8 mouse cellular contexts compared by ENCODE assay signal in the genomic region with DNA sequence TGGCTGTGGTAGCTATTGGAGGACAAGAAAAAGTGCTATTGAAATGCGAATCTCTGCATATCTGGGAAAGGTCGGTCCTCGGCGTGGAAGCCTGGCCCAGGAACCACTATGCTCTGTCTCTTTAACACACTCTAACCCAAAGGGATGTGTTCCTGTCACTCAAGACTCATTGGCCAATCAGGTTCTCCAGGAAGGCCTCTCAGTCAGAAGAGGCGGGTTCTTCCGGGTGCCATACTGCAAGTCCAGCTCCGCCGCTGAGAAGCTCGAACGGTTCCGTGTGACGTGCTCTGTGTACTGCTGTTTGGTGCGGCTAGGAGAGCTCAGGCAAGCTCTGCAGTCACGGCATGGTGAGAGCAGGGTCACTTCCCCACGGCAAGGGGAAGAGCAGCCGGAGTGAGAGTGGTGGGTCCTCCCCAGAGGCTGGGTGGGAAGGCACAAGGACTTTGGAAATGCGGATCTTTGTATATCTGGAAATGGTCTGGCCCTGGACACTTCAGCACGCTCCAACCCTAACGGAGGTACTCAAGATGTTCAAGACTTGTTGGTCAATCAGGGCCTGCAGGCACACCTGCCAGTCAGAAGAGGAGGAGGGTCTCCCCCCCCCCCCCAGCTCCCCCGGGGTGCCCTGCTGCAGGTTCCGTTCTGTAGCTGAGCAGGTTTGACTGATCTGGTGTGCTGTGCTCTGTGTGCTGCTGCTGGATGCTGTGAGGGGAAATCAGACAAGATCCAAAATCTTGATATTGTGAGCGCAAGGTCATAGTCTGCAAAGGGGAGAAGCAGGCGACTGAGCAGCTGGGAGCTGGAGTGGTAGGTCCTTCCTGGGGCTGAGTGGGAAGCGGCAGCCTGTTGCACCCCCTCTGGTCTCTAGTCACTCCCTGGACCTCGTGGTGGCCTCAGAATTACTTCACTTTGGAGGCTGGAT. TPM values are rescaled to one million over a fixed set of nuclear protein-coding genes. Genes with fewer than 3 reads are reported as not detected.
DNase-seq lines count a peak whose midpoint lies in the region; ATAC-seq and TF ChIP-seq lines count a peak whose summit lies in the region.

TSS of gene Zfp958 (plus strand) at position 236 of the 922 bp plus-strand sequence.

- peaks cover 7% of the 10 kb centered on the region; the same call in 1 of the 2 replicates for H3K36me3 ChIP-seq in embryonic facial prominence, embryonic 15.5 days
- H3K36me3 ChIP-seq in limb, embryonic 14.5 days (ENCODE audit: control insufficient read depth, insufficient read depth, low read length): 0 out of 2 replicates have a peak, but pooled peaks cover 3% of the 10 kb centered on the region
- no peaks in the 10 kb centered on the region for H3K36me3 ChIP-seq in midbrain, postnatal 0 days (ENCODE audit: insufficient read depth, low read length)

- WGBS in bone marrow, adult 2 months: under 1% methylated on average over 25 of the region's 25 CpGs
- 1% methylated on average over 25 of the region's 25 CpGs for WGBS in embryonic facial prominence, embryonic 15.5 days
- WGBS in limb, embryonic 14.5 days: under 1% methylated on average over 25 of the region's 25 CpGs
- 2% methylated on average over 25 of the region's 25 CpGs for WGBS in midbrain, postnatal 0 days

- H3K4me1 ChIP-seq in bone marrow, adult 2 months (ENCODE audit: control insufficient read depth, insufficient read depth, low read length): peaks cover 2% of the 10 kb centered on the region
- peaks cover 14% of the 10 kb centered on the region for H3K4me1 ChIP-seq in embryonic facial prominence, embryonic 15.5 days
- peaks cover 4% of the 10 kb centered on the region; the same call in 1 of the 2 replicates for H3K4me1 ChIP-seq in limb, embryonic 14.5 days (ENCODE audit: control insufficient read depth, insufficient read depth, low read length)
- peaks cover 4% of the 10 kb centered on the region for H3K4me1 ChIP-seq in midbrain, postnatal 0 days (ENCODE audit: insufficient read depth, low read length)

- H3K4me3 ChIP-seq in bone marrow, adult 2 months (replicated peaks; ENCODE audit: control insufficient read depth, low read depth, low read length): peak within 1 kb of the TSS; percentile 95
- H3K4me3 ChIP-seq in embryonic facial prominence, embryonic 15.5 days (replicated peaks): peak within 1 kb of the TSS; percentile 90
- peak within 1 kb of the TSS; percentile 73 for H3K4me3 ChIP-seq in limb, embryonic 14.5 days (replicated peaks; ENCODE audit: low read length)
- peak within 1 kb of the TSS; percentile 67 for H3K4me3 ChIP-seq in midbrain, postnatal 0 days (ENCODE audit: low read depth, low read length)

- peak; percentile 81; the same call in 1 of the 2 replicates for TF ChIP-seq POLR2A in bone marrow, adult 2 months (IDR thresholded peaks at IDR 0.05; ENCODE audit: borderline replicate concordance, control insufficient read depth, low read depth, low read length)
- no peak; the same call in 1 of the 2 replicates for TF ChIP-seq POLR2A in limb, embryonic 14.5 days (IDR thresholded peaks at IDR 0.05; ENCODE audit: borderline replicate concordance, extremely low read depth, insufficient read depth, insufficient read length)

- peak; percentile 99 for ATAC-seq in embryonic facial prominence, embryonic 15.5 days (ENCODE audit: insufficient number of reproducible peaks, low FRiP score, low TSS enrichment, low read depth)
- peak; percentile 100 for ATAC-seq in limb, embryonic 14.5 days (ENCODE audit: low FRiP score, low read depth)
- ATAC-seq in midbrain, postnatal 0 days (ENCODE audit: low FRiP score): peak; percentile 100

- H3K9me3 ChIP-seq in embryonic facial prominence, embryonic 15.5 days (replicated peaks): no peaks in the 10 kb centered on the region
- no peaks in the 10 kb centered on the region for H3K9me3 ChIP-seq in limb, embryonic 14.5 days (ENCODE audit: control insufficient read depth, low read length)
- no peaks in the 10 kb centered on the region for H3K9me3 ChIP-seq in midbrain, postnatal 0 days (ENCODE audit: low read length)

- no peak; the same call in 1 of the 2 replicates for TF ChIP-seq CTCF in bone marrow, adult 2 months (IDR thresholded peaks at IDR 0.05; ENCODE audit: control insufficient read depth, insufficient read depth, low read length)
- TF ChIP-seq CTCF in midbrain, postnatal 0 days (IDR thresholded peaks at IDR 0.05): no peak

- DNase-seq in 416B (ENCODE audit: low read depth): peak; percentile 99
- peak; percentile 98 for DNase-seq in heart, adult 8-10 months (ENCODE audit: low spot score)
- peak; percentile 99 for DNase-seq in kidney, adult 9 months
- DNase-seq in limb, embryonic 14.5 days (ENCODE audit: low spot score): peak; percentile 96
- DNase-seq in midbrain, postnatal 0 days (ENCODE audit: low spot score): peak; percentile 98
- DNase-seq in spleen, postnatal 14 days (ENCODE audit: low spot score in 2 of 2): peak; percentile 68 to 83

- H3K9ac ChIP-seq in embryonic facial prominence, embryonic 15.5 days: peak within 1 kb of the TSS; percentile 91
- peak within 1 kb of the TSS; percentile 85 for H3K9ac ChIP-seq in limb, embryonic 14.5 days (ENCODE audit: low read depth, low read length, severe bottlenecking)
- H3K9ac ChIP-seq in midbrain, postnatal 0 days (replicated peaks; ENCODE audit: low read length, poor library complexity, severe bottlenecking): peak within 1 kb of the TSS; percentile 92

- H3K27me3 ChIP-seq in embryonic facial prominence, embryonic 15.5 days: no peaks in the 10 kb centered on the region
- no peaks in the 10 kb centered on the region for H3K27me3 ChIP-seq in limb, embryonic 14.5 days (ENCODE audit: control insufficient read depth, insufficient read depth, low read length)
- H3K27me3 ChIP-seq in midbrain, postnatal 0 days (ENCODE audit: insufficient read depth, low read length): no peaks in the 10 kb centered on the region

- peak within 1 kb of the TSS; percentile 69 for H3K4me2 ChIP-seq in embryonic facial prominence, embryonic 15.5 days (replicated peaks)
- peak within 1 kb of the TSS; percentile 81 for H3K4me2 ChIP-seq in limb, embryonic 14.5 days (replicated peaks; ENCODE audit: low read depth, low read length, severe bottlenecking)
- H3K4me2 ChIP-seq in midbrain, postnatal 0 days (ENCODE audit: low read depth, low read length, poor library complexity, severe bottlenecking): peak within 1 kb of the TSS; percentile 95

- H3K27ac ChIP-seq in bone marrow, adult 2 months (ENCODE audit: control insufficient read depth, insufficient read depth, low read depth, low read length, poor library complexity): peak within 1 kb of the TSS; percentile 84
- peak within 1 kb of the TSS; percentile 94 for H3K27ac ChIP-seq in embryonic facial prominence, embryonic 15.5 days (replicated peaks)
- peak within 1 kb of the TSS; percentile 88 for H3K27ac ChIP-seq in limb, embryonic 14.5 days (replicated peaks; ENCODE audit: low read depth, low read length)
- H3K27ac ChIP-seq in midbrain, postnatal 0 days (ENCODE audit: low read depth, low read length): peak within 1 kb of the TSS; percentile 85

RNA-seq across cellular contexts. Expression of gene Zfp958, which starts in this region (rescaled TPM):
- polyA plus RNA-seq in bone marrow, adult 2 months (2011; ENCODE audit: insufficient read depth, insufficient read length, low replicate concordance, missing spikeins): 1.9 and 2.4 TPM in 2 replicates
- polyA plus RNA-seq in embryonic facial prominence, embryonic 15.5 days (2015; fragmentation: Nextera tagmentation; extraction: Ambion mirVana): 11.3 and 11.9 TPM in 2 replicates
- total RNA-seq in heart, adult 8-10 months (2022): 10 to 100 TPM in 2 of 4 experiments, 1 to 10 TPM in 2; 8.0 to 10.5 (median 10.1) TPM
- 3.2 and 5.4 TPM in 2 replicates for polyA plus RNA-seq in limb, embryonic 14.5 days (2012; rRNA removed)
- 13.4 TPM in 2 replicates for polyA plus RNA-seq in limb, embryonic 14.5 days (2014; fragmentation: Nextera tagmentation; extraction: Ambion mirVana)
- 9.5 and 10.7 TPM in 2 replicates for total RNA-seq in midbrain, postnatal 0 days (2014; rRNA removed)
- 10.0 and 10.8 TPM in 2 replicates for polyA plus RNA-seq in midbrain, postnatal 0 days (2015; fragmentation: Nextera tagmentation; extraction: Ambion mirVana)

Comparison
In these comparisons a context has a peak if more than half of its experiments do, and no peak if none do; other contexts are left out.
1. Peak in every context shown above with its lines: DNase-seq, ATAC-seq, H3K4me3 ChIP-seq and H3K27ac ChIP-seq.